Mouse (Mus musculus): ENCODE data around the gene Arhgap23.

The Arhgap23 gene

DNA sequence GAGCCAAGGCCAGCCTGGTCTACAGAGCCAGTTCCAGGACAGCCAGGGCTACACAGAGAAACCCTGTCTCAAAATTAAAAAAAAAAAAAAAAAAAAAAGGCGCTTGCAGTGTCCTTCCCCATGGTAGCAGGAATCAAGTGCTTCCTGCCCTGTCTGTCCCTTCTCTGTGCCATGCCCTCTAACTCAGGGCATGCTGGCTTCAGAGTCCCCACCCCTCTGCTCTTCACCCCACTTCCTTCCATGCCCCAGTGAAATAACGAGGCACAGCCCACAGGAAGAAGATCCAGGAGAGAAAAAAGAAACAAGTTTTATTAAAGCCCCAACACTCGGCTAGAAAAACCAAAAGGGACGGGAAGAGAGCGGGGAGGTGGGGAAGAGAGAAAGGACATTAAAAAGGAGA lies 93.7 kb downstream of the Arhgap23 start:
- DNase-seq, result no peak

DNA sequence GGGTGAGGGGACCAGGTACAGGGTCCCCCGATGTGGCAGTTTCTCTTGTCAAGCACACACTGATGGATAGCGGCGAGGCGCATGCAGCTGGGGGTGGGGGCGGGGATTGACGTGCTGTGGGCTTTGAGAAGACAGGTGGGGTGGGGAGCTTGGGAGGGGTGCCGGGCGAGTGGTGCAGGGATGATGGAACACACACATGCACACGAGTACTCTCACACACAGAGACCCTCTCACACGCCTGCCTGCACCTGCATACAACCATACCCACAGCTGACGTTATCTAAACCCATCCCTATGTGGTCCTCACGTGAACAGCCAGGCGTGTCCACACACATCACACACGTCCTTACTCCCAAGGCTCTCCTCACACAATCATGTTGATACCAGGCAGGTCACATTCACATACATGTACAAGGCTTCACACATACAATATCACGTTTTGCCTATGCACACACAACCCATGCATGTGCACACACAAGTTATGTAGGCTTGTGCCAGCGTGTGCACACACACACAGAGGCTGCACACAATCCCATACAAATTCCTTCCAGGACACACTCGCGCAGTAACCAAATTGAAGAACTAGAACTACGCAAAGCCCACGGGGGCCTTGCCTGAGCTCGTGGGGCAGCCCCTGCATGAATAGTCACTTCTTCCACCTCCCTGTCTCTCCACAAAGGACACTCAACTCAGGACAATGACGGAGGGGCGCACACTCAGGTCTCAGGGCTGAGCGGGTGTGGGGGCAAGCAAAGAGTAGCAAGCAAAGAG lies 94.6 kb downstream of the Arhgap23 start:
- no peak for DNase-seq

GRCm38 (mm10) chr11:97510966-97511660 lies 95.8 kb downstream of the Arhgap23 start:
- DNase-seq, result peak; percentile 71

DNA sequence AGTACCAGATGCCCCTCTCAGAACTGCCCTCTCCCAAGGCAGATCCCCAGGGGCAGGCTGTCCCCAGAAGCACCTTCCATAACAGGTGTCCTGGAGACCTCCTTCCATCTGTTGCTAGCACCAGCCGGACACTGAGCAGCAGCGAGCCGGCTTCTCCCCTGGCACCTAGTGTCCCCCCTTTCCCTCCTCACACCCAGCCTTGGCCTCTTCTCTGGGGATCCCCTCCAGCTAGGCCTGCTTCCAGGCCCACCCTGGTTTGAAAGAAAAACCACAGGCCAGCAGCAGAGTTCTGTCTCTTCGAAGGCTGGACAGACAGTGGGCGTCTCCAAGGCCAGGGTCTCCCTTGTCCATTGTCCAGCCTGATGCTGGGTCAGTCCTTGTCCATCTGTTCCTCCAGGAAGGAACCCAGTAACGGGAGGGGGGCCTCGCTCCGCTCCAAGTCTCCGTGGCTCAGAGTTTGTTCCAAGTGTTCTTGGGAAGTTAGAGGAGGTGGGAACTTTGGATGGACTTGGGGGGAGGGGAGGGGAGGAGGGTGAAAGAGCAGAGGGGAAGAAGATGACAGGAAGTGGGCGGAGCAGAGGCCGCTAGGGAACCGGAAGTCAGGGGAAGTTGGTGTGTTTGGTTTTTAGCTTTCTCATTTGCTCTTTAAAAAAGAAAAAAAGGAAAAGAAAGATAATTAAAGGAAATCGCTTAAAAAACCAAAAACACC lies 96.5 kb downstream of the Arhgap23 start:
- no peak for DNase-seq

GRCm38 (mm10) chr11:97512511-97512910 lies 97.2 kb downstream of the Arhgap23 start:
- no peak for DNase-seq

- DNase-seq, result no peak
Measured at GRCm38 (mm10) chr11:97513066-97513465, 97.7 kb downstream of the Arhgap23 start.

DNA sequence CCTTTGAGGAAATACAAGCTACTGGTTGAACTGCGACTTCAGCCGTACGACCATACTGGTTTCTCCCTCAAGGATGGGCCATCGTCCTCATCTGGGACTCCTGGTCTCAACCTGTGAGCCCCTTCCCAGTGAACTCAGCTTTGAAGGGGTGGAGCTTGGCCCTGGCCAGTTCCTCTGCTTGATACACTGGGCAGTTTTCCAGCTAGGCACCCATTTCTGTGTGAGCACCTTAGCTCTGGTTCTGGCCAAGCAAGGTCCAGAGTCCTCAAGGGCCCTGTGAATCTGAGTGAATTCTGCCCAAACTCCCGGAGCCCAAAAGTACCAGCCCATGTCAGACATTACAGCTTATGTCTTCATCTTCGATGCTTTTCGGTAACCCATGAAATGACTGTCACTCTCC lies 105.2 kb downstream of the Arhgap23 start:
- no peak for DNase-seq

GRCm38 (mm10) chr11:97521741-97522474 lies 106.6 kb downstream of the Arhgap23 start:
- DNase-seq, result no peak

- DNase-seq, result no peak
Measured at GRCm38 (mm10) chr11:97523107-97523506, 107.8 kb downstream of the Arhgap23 start.

GRCm38 (mm10) chr11:97523827-97524261 lies 108.5 kb downstream of the Arhgap23 start:
- no peak for DNase-seq

DNA sequence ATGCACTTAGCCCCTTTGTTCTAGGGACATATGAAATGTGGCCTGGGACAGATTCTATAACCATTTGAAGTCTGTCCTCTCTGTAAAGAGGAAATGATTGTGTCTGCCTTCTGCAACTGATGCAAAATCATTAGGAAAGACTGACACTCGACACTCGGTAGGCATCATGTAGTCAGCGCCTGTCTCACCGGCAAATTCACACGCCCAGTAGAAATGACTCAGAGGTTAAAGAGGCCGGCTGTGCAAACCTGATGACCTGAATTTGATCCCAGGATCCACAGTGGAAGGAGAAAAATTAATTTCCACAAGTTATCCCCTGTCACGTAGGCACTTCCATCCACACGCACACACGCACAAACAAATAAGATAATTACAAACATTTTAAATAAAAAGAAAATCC lies 109.0 kb downstream of the Arhgap23 start:
- no peak for DNase-seq

DNA sequence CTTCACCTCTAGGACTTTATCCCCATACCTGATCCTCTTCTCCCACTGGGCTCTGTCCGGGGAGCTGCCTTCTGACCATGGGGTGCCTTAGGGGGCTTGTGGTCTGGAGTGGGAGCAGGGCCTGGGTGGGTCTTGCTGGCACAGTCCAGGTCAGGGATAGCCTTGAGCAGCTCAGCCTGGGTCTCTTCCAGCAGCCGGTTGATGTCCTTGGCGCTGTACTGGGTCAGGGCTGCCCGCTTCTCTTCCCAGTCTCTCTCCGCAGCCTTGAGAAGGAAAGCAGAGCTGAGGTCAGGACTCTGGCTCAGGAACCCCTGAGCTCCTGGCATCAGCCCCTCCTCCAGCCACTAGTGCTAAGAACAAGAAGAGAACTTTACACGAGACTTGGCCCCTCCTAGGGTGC lies 110.0 kb downstream of the Arhgap23 start:
- DNase-seq, result no peak

GRCm38 (mm10) chr11:97528282-97528808 lies 113.0 kb downstream of the Arhgap23 start:
- no peak for DNase-seq

- no peak for DNase-seq
Measured at GRCm38 (mm10) chr11:97530069-97530468, 114.7 kb downstream of the Arhgap23 start.

DNA sequence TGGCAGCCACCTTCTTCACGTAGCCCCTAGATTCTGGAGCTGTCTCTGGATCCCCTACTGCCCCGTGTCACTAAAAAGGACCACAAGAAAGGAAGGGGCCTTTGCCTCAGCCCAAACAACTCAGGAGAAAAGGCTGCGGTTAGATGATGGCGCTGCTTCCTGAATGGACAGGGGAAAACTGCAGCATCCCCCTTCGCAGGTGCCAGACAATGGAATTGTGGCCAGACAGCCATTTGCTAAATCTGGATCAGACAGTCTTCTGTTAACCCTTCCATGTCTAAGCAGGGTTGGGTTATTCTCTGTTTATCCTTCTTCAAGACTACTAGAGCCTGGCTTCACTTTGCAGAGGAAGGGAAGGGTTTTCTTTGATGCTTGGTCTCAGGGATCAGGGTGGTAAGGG lies 115.6 kb downstream of the Arhgap23 start:
- no peak for DNase-seq

DNA sequence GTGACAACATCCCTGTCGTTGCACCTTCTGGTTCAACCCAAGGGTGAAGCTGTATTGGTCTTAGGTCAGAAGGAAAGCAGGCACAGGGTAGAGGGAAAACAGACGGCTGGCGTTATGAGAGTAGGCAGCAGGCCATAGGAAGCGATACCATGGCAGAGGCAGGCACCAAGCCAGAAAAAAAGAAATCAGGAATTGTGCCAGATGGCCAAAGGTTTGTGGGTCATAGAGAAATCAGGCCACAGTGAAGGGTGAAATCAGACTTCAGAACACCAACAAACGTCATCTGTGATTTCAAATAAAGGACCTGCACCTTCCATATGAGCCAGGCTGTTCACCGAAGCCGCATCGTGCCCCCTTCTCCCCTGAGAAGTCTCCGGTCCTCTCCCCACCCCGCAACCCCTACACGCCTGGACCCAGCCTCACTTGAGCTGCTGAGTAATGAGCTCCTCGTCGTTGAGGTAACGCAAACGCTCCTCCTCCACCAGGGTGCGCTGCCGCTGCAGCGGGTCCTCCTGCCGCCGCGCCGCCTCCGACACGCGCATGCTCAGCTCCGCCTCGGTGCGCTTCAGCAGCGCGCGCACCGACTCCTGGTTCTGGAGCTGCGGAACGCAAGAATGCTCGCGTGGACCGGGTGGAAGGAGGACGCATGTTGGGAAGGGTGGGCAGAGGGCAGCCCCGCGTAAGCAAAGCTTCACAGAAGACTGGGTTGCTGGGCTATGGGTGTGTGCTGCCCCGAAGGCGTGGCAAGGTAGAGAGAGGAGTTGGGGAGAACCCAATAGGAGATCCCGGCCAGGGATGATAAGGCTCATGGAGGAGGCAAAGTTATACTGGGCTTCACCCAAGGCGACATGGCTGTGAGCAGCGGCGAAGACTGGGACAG lies 116.3 kb downstream of the Arhgap23 start:
- DNase-seq, result peak; percentile 97

- DNase-seq, result no peak
Measured at GRCm38 (mm10) chr11:97532354-97532753, 117.0 kb downstream of the Arhgap23 start.

DNA sequence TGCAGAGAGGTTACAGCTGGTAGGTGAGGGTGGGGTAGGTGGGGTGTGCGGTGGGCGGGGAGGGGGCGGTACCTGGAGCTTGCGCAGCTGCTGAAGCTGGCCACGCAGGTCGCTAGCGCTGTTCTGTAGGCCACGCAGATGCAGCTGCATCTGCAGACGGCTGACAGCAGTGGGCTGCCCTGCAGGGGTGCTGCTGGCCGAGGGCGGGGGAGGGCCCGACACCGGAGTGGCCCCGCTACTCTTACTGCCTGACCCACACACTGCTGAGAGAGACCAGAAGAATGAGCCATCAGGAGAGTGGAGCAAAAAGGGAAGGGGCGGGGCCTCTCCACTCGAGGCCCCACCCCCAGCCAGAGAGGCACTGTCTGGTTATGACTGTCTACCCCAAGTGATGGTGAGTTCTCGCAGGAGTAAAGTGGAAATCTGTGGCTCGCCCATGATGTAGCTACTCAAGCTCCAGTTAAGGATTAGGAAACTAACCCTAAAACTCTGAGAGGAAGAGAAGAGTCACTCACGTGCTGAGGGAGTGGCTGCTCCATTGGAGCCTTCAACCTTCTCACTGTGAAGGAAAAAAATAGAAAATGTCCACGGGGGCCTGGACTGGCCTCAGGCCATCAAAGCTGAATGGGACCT lies 117.7 kb downstream of the Arhgap23 start:
- DNase-seq, result no peak

DNA sequence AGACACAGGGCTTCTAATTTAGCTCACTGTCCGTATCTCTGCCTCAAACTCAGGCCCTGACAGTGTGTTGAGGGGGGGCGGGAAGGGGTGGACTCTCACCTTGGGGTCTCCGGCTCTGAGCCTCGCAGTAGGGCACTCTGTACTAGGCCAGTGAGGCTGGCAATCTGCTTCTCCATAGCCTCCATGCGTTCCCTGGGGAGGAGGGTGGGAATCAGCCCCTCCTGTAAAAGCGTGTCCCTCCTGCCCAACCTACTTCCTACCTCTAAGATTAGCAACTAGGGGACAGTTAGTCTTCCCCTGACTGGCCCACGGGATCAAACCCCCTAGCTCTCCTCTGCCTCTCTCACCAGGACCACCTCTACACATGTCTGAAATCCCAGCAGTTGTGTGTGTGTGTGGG lies 118.3 kb downstream of the Arhgap23 start:
- DNase-seq, result no peak

- no peak for DNase-seq
Measured at GRCm38 (mm10) chr11:97534442-97535307, 119.3 kb downstream of the Arhgap23 start.
